Mouse (Mus musculus) intestine, embryonic 15.5 days (tissue): ENCODE data around the gene Alk. TPM values are rescaled to one million over a fixed set of nuclear protein-coding genes. Genes with fewer than 3 reads are reported as not detected.

ENCODE experiments used
- ATAC-seq: fragments of 200-750 bp; cut with Nextera tagmentation; 2 replicates; pipeline ENCODE4 v1.8.0; 2017; ENCODE audit warnings: moderate TSS enrichment, moderate library complexity
- H3K27ac ChIP-seq: fragments of 300-500 bp; sonication (generic); 2 replicates; pipeline ENCODE4 v1.5.1; 2015; ENCODE audit warnings: mild to moderate bottlenecking, inconsistent platforms
- H3K27me3 ChIP-seq: fragments of 300-500 bp; sonication (generic); replicated peaks from 2 replicates; pipeline ENCODE4 v1.6.1; 2015; ENCODE audit warnings: inconsistent platforms
- H3K36me3 ChIP-seq: fragments of 300-500 bp; sonication (generic); 2 replicates; pipeline ENCODE4 v1.6.1; 2015; ENCODE audit warnings: inconsistent platforms
- H3K4me1 ChIP-seq: fragments of 300-500 bp; sonication (generic); replicated peaks from 2 replicates; pipeline ENCODE4 v1.6.1; 2015; ENCODE audit warnings: inconsistent platforms
- H3K4me2 ChIP-seq: fragments of 300-500 bp; sonication (generic); replicated peaks from 2 replicates; pipeline ENCODE4 v1.6.1; 2015; ENCODE audit warnings: mild to moderate bottlenecking, inconsistent platforms
- H3K4me3 ChIP-seq: fragments of 300-500 bp; sonication (generic); replicated peaks from 2 replicates; pipeline ENCODE4 v1.5.1; 2015; ENCODE audit warnings: inconsistent platforms
- H3K9ac ChIP-seq: fragments of 300-500 bp; sonication (generic); 2 replicates; pipeline ENCODE4 v1.6.1; 2015; ENCODE audit warnings: inconsistent platforms
- H3K9me3 ChIP-seq: fragments of 300-500 bp; sonication (generic); 2 replicates; pipeline ENCODE4 v1.6.1; 2016; ENCODE audit warnings: inconsistent platforms
- WGBS: fragments of 180-500 bp; shearing (Covaris S2); methylation state at CpG from one replicate; pipeline ENCODE4 v1.1.7; 2015; 5-methylcytosine and 5-hydroxymethylcytosine counted together
- polyA plus RNA-seq: library from polyadenylated mRNA; unstranded; fragments of >200 nt; fragmentation: Nextera tagmentation; extraction: Ambion mirVana; gene quantifications from 2 replicates; pipeline ENCODE4 v1.2.1, GENCODE M21; 2015

Alk gene
- polyA plus RNA-seq, 1 experiment from 2014 or later: 0.78 TPM

GRCm38 (mm10) chr17:72071871-72072270 is 532.6 kb downstream of the Alk start:
- H3K9me3 ChIP-seq: no peaks in the 10 kb centered on the region
- H3K4me1 ChIP-seq: no peaks in the 10 kb centered on the region
- ATAC-seq: no peak
- H3K36me3 ChIP-seq: no peaks in the 10 kb centered on the region
- H3K4me2 ChIP-seq: no peak overlapping the region
- H3K27me3 ChIP-seq: no peaks in the 10 kb centered on the region
- H3K4me3 ChIP-seq: no peak overlapping the region
- H3K9ac ChIP-seq: no peak overlapping the region
- WGBS: 67% methylated on average over 1 of the region's 1 CpGs
- H3K27ac ChIP-seq: no peak overlapping the region

DNA sequence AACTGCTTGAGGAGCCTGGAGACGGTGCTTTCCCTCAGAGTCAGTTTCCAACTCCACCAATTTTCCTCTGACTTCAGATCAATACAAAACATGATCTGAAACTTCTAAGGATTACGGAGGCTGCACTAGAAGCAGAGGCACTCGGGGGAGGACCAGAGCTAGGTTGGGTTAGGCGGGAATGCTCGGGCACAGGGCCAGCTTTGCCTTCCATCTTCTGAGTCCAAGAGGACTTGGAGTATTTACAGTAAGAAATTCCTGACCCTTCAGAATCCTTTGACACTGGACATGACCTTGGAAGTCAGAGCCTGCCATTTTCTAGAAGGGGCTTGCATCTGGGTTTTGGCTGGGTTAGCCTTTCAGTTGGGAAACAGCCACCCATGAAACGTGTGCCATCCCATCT is 536.3 kb downstream of the Alk start:
- WGBS: 66% methylated on average over 6 of the region's 6 CpGs
- no peak for ATAC-seq
- no peak overlapping the region for H3K4me3 ChIP-seq

DNA sequence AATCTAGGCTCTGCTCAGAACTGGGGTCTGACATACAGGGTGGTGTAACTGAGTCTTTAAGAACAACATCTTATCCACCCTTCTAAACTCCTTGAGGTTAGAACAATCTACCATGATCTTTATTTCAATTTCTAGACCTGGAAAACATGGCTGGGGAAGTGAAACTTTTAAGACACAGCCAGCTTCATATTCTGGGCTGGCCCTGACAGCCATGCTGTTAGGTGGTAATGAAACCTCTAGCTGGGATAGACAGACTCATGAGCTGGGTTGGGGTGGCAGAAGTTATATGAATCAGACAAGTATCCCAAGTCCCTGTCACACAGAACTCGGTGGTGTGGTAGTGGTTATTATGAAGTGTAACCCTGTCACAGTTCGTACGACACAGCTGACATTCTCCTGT is 541.4 kb downstream of the Alk start:
- H3K4me2 ChIP-seq: no peak overlapping the region
- H3K27ac ChIP-seq: no peak overlapping the region

More for the DNA sequence above, 536.3 kb downstream of the Alk start:
- no peak overlapping the region for H3K9ac ChIP-seq
- no peaks in the 10 kb centered on the region for H3K9me3 ChIP-seq
- no peaks in the 10 kb centered on the region for H3K36me3 ChIP-seq
- H3K4me1 ChIP-seq: no peaks in the 10 kb centered on the region
- H3K4me2 ChIP-seq: no peak overlapping the region
- H3K27me3 ChIP-seq: no peaks in the 10 kb centered on the region
- no peak overlapping the region for H3K27ac ChIP-seq

GRCm38 (mm10) chr17:72059312-72059711 is 545.1 kb downstream of the Alk start:
- Histone ChIP-seq H3K27ac (no peak overlapping the region), H3K9me3 (no peaks in the 10 kb centered on the region), H3K4me1 (no peaks in the 10 kb centered on the region), H3K27me3 (no peaks in the 10 kb centered on the region), H3K9ac (no peak overlapping the region), H3K4me2 (no peak overlapping the region), H3K36me3 (no peaks in the 10 kb centered on the region), H3K4me3 (no peak overlapping the region)
- no peak for ATAC-seq
- 49% methylated on average over 7 of the region's 7 CpGs for WGBS

More for the DNA sequence above, 541.4 kb downstream of the Alk start:
- Histone ChIP-seq H3K9ac (no peak overlapping the region), H3K36me3 (no peaks in the 10 kb centered on the region), H3K27me3 (no peaks in the 10 kb centered on the region), H3K4me1 (no peaks in the 10 kb centered on the region), H3K9me3 (no peaks in the 10 kb centered on the region), H3K4me3 (no peak overlapping the region)
- 89% methylated on average over 3 of the region's 3 CpGs for WGBS
- ATAC-seq: no peak

GRCm38 (mm10) chr17:72045671-72046070 is 558.8 kb downstream of the Alk start:
- 95% methylated on average over 2 of the region's 2 CpGs for whole genome bisulfite sequencing
- Histone ChIP-seq H3K4me2 (no peak overlapping the region), H3K36me3 (no peaks in the 10 kb centered on the region), H3K27me3 (no peaks in the 10 kb centered on the region), H3K27ac (no peak overlapping the region), H3K9me3 (no peaks in the 10 kb centered on the region), H3K4me1 (no peaks in the 10 kb centered on the region), H3K9ac (no peak overlapping the region), H3K4me3 (no peak overlapping the region)
- no peak for ATAC-seq

DNA sequence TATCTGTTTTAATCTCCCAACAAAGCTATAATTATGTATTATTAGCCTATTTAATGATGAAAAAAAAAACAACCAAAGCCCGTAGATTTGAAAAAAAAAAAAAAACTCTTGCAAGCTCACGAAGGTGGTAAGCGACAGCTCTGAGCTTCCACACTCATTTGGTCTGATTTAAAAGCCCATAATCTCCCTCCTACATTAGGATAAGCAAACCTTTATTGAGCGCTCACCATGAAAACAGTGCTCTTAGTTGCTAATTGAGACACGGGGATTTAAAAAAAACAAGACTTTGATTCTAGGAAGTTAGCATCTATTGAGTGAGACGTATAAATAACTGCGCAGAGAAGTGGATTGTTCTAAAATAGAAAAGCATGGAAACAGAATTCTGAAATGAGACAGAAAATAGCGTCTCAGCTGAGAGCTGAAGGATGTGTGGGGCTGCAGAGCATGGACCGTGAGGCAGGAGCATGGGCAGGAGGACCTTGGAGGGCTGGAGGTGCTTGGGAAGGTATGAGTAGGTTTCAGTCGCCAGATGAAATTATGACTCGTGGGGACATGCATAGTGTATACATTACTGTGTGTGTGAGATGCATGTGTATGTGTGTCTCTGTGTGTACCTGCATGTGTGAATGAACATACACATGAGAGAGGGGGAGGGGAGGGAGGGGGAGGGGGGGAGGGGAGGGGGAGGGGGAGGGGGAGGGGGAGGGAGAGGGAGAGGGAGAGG is 560.6 kb downstream of the Alk start:
- Histone ChIP-seq H3K36me3 (no peaks in the 10 kb centered on the region), H3K27me3 (no peaks in the 10 kb centered on the region), H3K4me2 (no peak overlapping the region), H3K27ac (no peak overlapping the region), H3K9me3 (no peaks in the 10 kb centered on the region), H3K4me1 (0 out of 2 replicates have a peak, but pooled peaks cover 2% of the 10 kb centered on the region), H3K4me3 (no peak overlapping the region), H3K9ac (no peak overlapping the region)
- ATAC-seq: no peak
- 76% methylated on average over 11 of the region's 11 CpGs for whole genome bisulfite sequencing

DNA sequence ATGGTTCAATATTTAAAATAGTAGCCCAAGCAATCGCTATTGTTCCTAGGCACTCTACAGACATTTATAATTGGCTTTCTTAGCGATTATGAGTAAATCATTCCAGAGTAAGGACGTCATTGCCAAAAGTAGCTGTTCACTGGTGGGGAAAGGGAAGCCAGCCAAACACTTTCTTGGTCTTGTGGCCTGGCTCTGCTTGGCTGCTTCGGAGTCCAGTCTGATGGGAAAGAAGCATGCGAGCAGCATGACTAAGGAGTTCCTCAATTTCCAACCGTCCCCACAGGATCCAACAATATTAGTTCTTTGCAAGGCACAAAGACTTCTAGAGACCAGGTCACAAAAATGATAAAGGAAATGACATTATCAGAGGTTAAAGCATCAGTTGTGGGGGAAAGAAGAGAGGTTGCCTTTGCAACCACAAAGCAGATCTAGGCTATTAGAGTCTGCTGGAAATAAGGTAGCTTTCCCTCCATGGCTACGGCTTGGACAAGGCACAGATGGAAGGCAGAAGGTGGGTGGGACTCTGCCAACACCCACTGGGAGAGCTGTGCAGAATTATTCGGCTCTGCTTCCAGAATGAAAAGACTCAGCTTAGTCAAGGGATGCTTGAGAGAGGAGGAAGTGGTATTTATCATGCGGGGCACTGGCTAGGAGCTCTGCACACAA is 561.3 kb downstream of the Alk start:
- 65% methylated on average over 9 of the region's 9 CpGs for WGBS
- Histone ChIP-seq H3K36me3 (no peaks in the 10 kb centered on the region), H3K4me1 (0 out of 2 replicates have a peak, but pooled peaks cover 2% of the 10 kb centered on the region), H3K27ac (no peak overlapping the region), H3K4me2 (no peak overlapping the region), H3K9ac (no peak overlapping the region), H3K4me3 (no peak overlapping the region), H3K9me3 (no peaks in the 10 kb centered on the region), H3K27me3 (no peaks in the 10 kb centered on the region)
- no peak for ATAC-seq

DNA sequence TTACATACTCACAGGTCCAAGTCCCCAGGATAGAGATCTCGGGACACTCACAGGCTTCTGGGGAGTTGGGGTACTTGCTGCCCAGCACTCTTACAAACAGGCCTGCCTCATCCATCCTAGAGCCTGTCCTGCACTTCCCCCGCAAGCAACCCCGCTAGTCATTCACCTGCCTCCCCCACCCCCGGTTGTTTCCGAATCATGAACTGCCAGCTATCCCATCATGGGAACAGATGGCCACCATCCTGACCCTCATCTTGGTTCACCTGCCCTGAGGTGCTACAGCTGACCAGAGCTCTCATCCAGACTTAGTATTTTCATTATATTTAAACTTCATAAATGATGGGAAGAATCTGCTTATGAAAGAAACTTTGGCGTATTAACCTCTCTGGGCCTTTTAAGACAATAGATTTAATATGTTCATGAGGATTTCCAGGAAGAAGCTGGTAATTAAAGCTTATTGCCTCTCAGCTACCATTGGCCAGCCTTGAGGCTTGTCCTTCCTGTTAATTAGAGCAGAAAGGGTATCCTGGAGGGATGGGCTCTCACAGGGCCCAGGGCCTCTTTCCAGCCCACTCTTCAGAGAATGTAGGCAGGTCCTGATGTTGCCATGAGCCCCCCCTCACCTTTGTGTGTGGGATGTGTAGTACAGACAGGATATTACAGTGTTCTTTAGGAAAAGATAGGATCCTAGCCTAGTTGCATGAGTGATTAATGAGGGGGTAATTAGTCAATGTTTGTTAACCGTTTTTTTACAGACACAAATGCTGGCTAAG is 565.1 kb downstream of the Alk start:
- H3K4me3 ChIP-seq: no peak overlapping the region
- no peak overlapping the region for H3K4me2 ChIP-seq
- 0 out of 2 replicates have a peak, but pooled peaks cover 2% of the 10 kb centered on the region for H3K4me1 ChIP-seq
- no peaks in the 10 kb centered on the region for H3K36me3 ChIP-seq
- no peaks in the 10 kb centered on the region for H3K27me3 ChIP-seq
- no peak overlapping the region for H3K27ac ChIP-seq
- H3K9ac ChIP-seq: no peak overlapping the region
- WGBS: 70% methylated on average over 7 of the region's 7 CpGs
- no peak for ATAC-seq
- no peaks in the 10 kb centered on the region for H3K9me3 ChIP-seq

- WGBS: 84% methylated on average over 5 of the region's 5 CpGs
- no peaks in the 10 kb centered on the region for H3K27me3 ChIP-seq
- H3K9me3 ChIP-seq: no peaks in the 10 kb centered on the region
- no peak overlapping the region for H3K4me3 ChIP-seq
- no peak overlapping the region for H3K9ac ChIP-seq
- no peaks in the 10 kb centered on the region for H3K36me3 ChIP-seq
- ATAC-seq: no peak
- H3K4me1 ChIP-seq: 0 out of 2 replicates have a peak, but pooled peaks cover 2% of the 10 kb centered on the region
- H3K4me2 ChIP-seq: no peak overlapping the region
- no peak overlapping the region for H3K27ac ChIP-seq
These were observed 566.1 kb downstream of the Alk start for GRCm38 (mm10) chr17:72038371-72038770.

GRCm38 (mm10) chr17:72030672-72031071 is 573.8 kb downstream of the Alk start:
- Histone ChIP-seq H3K36me3 (no peaks in the 10 kb centered on the region), H3K4me1 (no peaks in the 10 kb centered on the region), H3K4me2 (no peak overlapping the region), H3K27me3 (no peaks in the 10 kb centered on the region), H3K4me3 (no peak overlapping the region), H3K27ac (no peak overlapping the region), H3K9ac (no peak overlapping the region), H3K9me3 (no peaks in the 10 kb centered on the region)
- no peak for ATAC-seq
- whole genome bisulfite sequencing: 73% methylated on average over 7 of the region's 7 CpGs

DNA sequence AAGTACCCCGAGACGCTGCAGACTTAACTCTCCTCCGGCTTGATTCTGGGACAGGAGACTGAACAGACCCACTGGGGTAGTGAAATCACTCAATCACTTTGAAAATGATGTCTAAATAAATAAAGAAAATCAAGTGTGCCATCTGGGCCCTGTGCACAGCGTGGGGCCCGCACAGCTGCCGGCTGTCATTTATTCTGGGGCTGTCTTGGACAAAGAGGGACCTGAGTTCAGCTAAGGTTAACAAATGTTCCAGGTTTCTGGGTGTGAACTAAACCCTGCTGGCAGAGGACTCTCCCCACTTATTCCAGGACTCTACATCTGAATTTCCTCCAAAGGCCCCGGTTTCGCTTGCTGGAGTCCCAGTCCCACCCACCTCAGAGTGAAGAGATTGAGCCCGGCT is 581.1 kb downstream of the Alk start:
- WGBS: 59% methylated on average over 9 of the region's 9 CpGs
- Histone ChIP-seq H3K36me3 (no peaks in the 10 kb centered on the region), H3K27me3 (no peaks in the 10 kb centered on the region), H3K4me2 (no peak overlapping the region), H3K4me3 (no peak overlapping the region), H3K27ac (no peak overlapping the region), H3K9me3 (no peaks in the 10 kb centered on the region), H3K9ac (no peak overlapping the region), H3K4me1 (no peaks in the 10 kb centered on the region)
- no peak for ATAC-seq
